Mouse (Mus musculus) erythroblast, embryonic 14.5 days (primary cell): ENCODE results near the gene Sarm1.

Source experiments
- GATA1 ChIP-seq: IDR thresholded peaks from 2 replicates; pipeline ENCODE4 v1.6.1; 2012; ENCODE audit warnings: low read length, inconsistent platforms, mixed read lengths
- TAL1 ChIP-seq: IDR thresholded peaks from 3 replicates; pipeline ENCODE4 v1.6.1; 2012; ENCODE audit warnings: low read length, inconsistent platforms, mixed read lengths

DNA sequence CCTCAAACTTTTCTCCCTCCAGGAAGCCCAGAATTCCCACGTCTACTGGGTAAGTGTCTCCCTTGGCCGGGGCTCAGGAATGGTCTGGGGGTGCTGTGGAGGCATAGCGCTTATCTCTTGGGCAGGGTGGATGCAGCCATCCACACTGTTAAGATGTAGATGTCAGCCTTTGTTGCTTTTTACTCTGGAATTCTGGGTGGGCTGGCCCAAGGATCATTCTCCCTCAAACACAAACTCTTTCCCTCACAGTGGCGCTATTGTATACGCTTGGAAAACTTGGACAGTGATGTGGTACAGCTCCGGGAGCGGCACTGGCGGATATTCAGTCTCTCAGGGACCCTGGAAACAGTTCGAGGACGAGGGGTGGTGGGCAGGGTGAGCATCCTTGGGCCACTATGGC lies 21.4 kb upstream of the Sarm1 start:
- TF ChIP-seq GATA1 (no peak), TAL1 (no peak)
